Mouse (Mus musculus): ENCODE data around the gene Arid5a. TPM values are rescaled to one million over a fixed set of nuclear protein-coding genes. Genes with fewer than 3 reads are reported as not detected.

The Arid5a gene
- total RNA-seq, 2 experiments from 2014 or later = 13.7 to 14.8 TPM

GRCm38 (mm10) chr1:36293470-36293869 is 14.1 kb upstream of the Arid5a start:
- no peak for DNase-seq (ENCODE audit: low spot score in 2 of 2)

GRCm38 (mm10) chr1:36294402-36294801 is 13.1 kb upstream of the Arid5a start:
- DNase-seq (ENCODE audit: low spot score in 2 of 2) = no peak

GRCm38 (mm10) chr1:36296466-36297149 is 10.9 kb upstream of the Arid5a start:
- DNase-seq (ENCODE audit: low spot score in 2 of 2) = no peak

GRCm38 (mm10) chr1:36298107-36298506 is 9.4 kb upstream of the Arid5a start:
- DNase-seq (ENCODE audit: low spot score in 2 of 2) = no peak

GRCm38 (mm10) chr1:36299126-36299525 is 8.4 kb upstream of the Arid5a start:
- no peak for DNase-seq (ENCODE audit: low spot score in 2 of 2)

- DNase-seq (ENCODE audit: low spot score in 2 of 2) = no peak
These were observed 7.9 kb upstream of the Arid5a start for GRCm38 (mm10) chr1:36299676-36300075.

GRCm38 (mm10) chr1:36300486-36300885 is 7.0 kb upstream of the Arid5a start:
- no peak for DNase-seq (ENCODE audit: low spot score in 2 of 2)

GRCm38 (mm10) chr1:36302273-36302672 is 5.3 kb upstream of the Arid5a start:
- no peak for DNase-seq (ENCODE audit: low spot score in 2 of 2)

GRCm38 (mm10) chr1:36302957-36303356 is 4.6 kb upstream of the Arid5a start:
- no peak for DNase-seq (ENCODE audit: low spot score in 2 of 2)

- peak; percentile 70 to 73 for DNase-seq (ENCODE audit: low spot score in 2 of 2)
These were observed 3.9 kb upstream of the Arid5a start for GRCm38 (mm10) chr1:36303381-36304320.

- no peak for DNase-seq (ENCODE audit: low spot score in 2 of 2)
These were observed 2.8 kb upstream of the Arid5a start for GRCm38 (mm10) chr1:36304764-36305163.

GRCm38 (mm10) chr1:36306120-36306519 is 1.4 kb upstream of the Arid5a start:
- no peak for DNase-seq (ENCODE audit: low spot score in 2 of 2)

GRCm38 (mm10) chr1:36307121-36307494 is 425 bp upstream of the Arid5a start:
- DNase-seq (ENCODE audit: low spot score in 2 of 2) = no peak

GRCm38 (mm10) chr1:36308451-36308901 is 943 bp downstream of the Arid5a start:
- DNase-seq (ENCODE audit: low spot score in 2 of 2) = no peak

- no peak for DNase-seq (ENCODE audit: low spot score in 2 of 2)
These were observed 1.5 kb downstream of the Arid5a start for GRCm38 (mm10) chr1:36308966-36309475.

- DNase-seq (ENCODE audit: low spot score in 2 of 2) = peak; percentile 46 to 65
These were observed 2.0 kb downstream of the Arid5a start for GRCm38 (mm10) chr1:36309498-36309901.

- DNase-seq (ENCODE audit: low spot score in 2 of 2) = no peak
These were observed 7.6 kb downstream of the Arid5a start for GRCm38 (mm10) chr1:36314959-36315775.

- no peak for DNase-seq (ENCODE audit: low spot score in 2 of 2)
These were observed 8.2 kb downstream of the Arid5a start for GRCm38 (mm10) chr1:36315776-36316100.

GRCm38 (mm10) chr1:36321164-36321563 is 13.6 kb downstream of the Arid5a start:
- DNase-seq (ENCODE audit: low spot score in 2 of 2) = no peak

- DNase-seq (ENCODE audit: low spot score in 2 of 2) = no peak
These were observed 14.5 kb downstream of the Arid5a start for GRCm38 (mm10) chr1:36321829-36322573.

- DNase-seq (ENCODE audit: low spot score in 2 of 2) = no peak
These were observed 15.5 kb downstream of the Arid5a start for GRCm38 (mm10) chr1:36323076-36323475.

Data from layer of hippocampus, postnatal 10 days (tissue).